Mouse (Mus musculus): ENCODE results near the gene Casp7.

The Casp7 gene

GRCm38 (mm10) chr19:56470286-56471020 lies 73.5 kb downstream of the Casp7 start:
- DNase-seq (ENCODE audit: low spot score): no peak

GRCm38 (mm10) chr19:56471934-56472333 lies 75.0 kb downstream of the Casp7 start:
- no peak for DNase-seq (ENCODE audit: low spot score)

GRCm38 (mm10) chr19:56474869-56475550 lies 78.1 kb downstream of the Casp7 start:
- peak; percentile 63 for DNase-seq (ENCODE audit: low spot score)

- no peak for DNase-seq (ENCODE audit: low spot score)
Observed at GRCm38 (mm10) chr19:56476546-56476945, 79.6 kb downstream of the Casp7 start.

GRCm38 (mm10) chr19:56477253-56477652 lies 80.3 kb downstream of the Casp7 start:
- no peak for DNase-seq (ENCODE audit: low spot score)

- DNase-seq (ENCODE audit: low spot score): no peak
Observed at GRCm38 (mm10) chr19:56477832-56478231, 80.9 kb downstream of the Casp7 start.

- DNase-seq (ENCODE audit: low spot score): peak; percentile 31
Observed at GRCm38 (mm10) chr19:56484630-56485375, 87.9 kb downstream of the Casp7 start.

- DNase-seq (ENCODE audit: low spot score): no peak
Observed at GRCm38 (mm10) chr19:56485376-56486271, 88.7 kb downstream of the Casp7 start.

GRCm38 (mm10) chr19:56486926-56487325 lies 90.0 kb downstream of the Casp7 start:
- DNase-seq (ENCODE audit: low spot score): no peak

- no peak for DNase-seq (ENCODE audit: low spot score)
Observed at GRCm38 (mm10) chr19:56487339-56487738, 90.4 kb downstream of the Casp7 start.

GRCm38 (mm10) chr19:56489601-56490000 lies 92.7 kb downstream of the Casp7 start:
- no peak for DNase-seq (ENCODE audit: low spot score)

All from embryo, embryonic 10 days (tissue).